Mouse (Mus musculus) layer of hippocampus, adult 9-11 months (tissue): ENCODE measurements around the gene Syt9.

ENCODE experiments used
- DNase-seq: peaks from one replicate; pipeline ENCODE4 v3.0.0; 2022

Gene Syt9

DNA sequence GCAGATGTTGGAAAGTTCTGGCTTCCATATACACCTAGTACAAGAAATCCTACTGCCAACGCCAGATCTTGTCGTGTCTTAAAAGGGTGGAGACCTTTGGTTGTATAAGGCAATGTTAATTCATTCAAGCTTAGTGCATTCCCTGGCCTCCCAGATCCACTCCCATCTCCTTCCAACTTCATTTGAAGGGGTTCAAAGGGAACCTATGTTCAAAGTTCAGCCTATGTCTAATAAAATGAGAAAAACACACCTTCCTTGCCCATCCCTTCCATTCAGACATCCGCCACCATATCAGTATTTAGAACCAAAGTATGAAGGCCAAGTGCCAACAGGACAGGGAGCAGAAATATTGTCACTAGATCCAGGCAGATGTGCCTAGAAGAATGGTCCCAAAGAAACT is 177.3 kb downstream of the Syt9 start:
- DNase-seq, result no peak

DNA sequence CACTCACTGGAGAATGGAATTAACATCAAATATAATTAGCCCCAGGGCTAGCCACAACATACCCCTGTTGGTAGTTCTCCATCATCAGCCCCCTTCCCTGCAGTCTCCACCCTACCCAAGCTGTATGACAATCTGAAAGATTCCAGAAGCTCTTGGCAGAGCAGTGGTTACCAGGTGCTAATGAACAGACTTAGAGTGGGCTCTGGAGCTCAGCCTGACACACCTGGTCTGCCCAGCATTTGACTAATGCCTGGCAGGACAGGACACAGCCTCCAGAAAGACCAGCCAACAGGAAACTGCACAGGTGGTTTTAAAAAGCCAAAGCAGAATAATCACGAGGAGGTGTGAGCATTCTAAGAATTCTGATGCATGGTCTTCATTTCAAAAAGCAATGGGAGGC is 182.9 kb downstream of the Syt9 start:
- DNase-seq, result no peak

DNA sequence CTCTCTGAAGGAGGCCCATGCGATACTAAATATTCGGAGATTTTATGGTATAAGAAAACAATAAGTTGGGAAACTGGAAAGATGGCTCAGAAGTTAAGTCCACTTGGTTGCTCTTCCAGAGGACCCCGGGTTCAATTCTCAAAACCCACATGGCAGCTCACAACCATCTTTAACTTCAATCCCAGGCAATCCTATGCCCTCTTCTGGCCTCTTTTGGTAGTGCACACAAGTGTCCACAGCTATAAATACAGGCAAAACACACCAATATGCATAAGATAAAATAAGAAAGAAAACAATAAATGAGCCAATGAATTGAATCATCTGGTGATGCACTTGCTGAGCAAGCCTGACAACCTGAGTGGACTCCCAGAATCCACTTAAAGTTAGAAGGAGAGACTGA is 185.4 kb downstream of the Syt9 start:
- no peak for DNase-seq

DNA sequence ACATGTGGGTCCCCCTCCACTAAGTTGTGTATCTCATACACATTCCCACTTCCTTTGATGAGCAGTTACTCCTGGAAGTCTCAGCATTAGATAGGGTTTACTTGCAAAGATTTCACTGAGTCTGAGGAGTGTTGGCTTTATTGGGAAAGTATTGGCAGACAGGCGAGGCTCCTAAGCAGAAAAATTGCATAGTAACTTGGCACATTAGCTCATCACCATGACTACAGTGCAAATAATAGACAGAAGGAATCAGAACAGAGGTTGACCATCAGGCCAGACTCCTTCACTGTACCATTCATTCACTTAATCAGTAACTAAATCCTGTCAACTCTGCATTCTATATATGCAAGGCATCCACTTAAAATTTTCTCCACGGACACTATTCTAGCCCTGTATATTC is 190.1 kb downstream of the Syt9 start:
- no peak for DNase-seq

DNA sequence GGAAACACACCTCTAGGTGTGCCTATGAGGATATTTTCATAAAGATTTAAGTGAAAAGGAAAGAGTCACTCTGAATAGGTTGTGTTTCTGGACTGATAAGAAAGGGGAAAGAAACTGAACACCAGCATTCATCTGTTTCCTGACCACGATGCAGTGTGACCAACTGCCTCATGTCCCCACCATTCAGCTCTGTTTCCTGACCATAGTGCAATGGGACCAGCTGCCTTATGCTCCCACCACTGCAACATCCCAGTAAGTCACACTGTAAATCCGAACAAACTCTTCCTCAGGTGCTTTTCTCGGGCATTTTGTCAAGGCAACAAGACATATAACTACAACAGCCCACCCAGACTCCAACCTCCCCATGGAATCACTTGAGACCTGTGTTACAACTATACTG is 191.1 kb downstream of the Syt9 start:
- no peak for DNase-seq

DNA sequence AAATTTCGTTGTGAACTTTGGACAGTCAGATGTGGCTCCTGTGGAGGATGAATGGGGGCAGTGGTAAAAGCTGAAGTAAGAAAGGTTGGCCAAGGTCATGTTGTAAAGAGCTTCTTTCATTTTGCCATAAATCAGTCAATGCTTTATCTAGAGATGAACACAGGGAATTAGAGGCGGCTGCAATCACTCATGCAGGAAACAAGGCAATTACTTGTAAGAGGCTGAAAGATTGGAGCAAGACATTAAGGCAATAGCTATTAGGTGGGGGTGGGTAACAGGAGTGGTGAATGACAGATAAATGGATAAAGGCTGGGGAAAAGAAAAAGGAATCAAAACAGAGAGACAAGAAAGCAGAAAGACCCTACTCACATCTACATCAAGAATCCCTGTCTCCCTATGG is 193.2 kb downstream of the Syt9 start:
- no peak for DNase-seq

DNA sequence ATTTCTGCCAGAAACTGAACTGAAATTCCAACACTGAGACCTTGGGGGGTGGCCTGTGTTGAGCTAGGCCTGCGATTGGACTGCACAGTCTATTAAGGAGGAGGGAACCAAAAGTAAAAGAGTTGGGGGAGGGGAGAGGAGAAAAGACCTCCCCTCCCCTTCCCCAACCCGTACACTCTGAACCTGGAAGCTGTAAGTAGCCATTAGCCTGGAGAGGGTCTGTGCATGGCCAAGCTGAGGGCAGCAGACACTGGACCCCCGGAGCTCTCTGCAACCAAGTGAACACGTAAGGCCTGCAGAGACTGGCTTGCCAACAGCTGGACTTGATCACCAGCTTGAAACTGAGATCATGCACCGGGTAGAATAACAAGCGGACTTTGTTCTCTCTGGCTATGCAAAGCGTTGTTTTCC is 196.7 kb downstream of the Syt9 start, which contains the start of gene Olfml1:
Olfml1 (plus strand) TSS at position 186 of the 411 bp plus-strand sequence.
- DNase-seq, result peak; percentile 57

DNA sequence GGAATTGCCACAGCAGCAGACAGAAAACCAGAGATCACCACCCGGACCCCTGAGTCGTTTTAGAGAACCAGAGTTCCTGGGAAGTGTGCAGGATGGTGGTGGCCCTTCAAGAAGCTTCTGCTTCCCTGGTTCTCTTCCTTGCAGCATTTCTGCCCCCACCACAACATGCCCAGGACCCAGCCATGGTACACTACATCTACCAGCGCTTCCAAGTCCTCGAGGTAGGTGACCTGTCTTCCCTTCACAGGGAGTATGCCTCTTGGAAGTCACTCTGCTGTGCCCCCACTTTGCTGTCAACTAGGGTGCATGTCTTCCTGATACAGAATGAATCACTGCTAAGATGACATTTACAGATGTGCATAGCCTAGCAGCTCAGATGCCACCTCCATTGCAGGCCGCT is 197.1 kb downstream of the Syt9 start:
- no peak for DNase-seq

DNA sequence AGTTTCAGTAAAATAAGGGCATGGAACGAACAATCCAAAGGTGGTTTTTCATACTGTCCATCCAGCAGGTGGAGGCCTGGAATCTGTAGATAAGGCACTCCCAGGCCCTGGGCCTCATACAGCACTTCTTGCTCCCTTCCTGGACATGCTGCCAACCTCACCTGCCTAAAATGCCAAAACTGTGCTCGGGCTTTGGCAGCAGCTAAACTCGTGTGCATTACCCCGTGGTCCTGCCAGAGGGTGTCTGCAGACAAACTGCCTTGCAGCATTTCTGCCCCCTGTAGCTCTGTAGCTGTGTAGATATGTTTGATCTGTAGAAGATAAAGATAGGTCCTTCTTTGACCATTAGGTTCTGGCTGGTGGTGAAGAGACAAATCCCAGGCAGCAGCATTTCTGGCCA is 198.4 kb downstream of the Syt9 start:
- DNase-seq, result no peak

DNA sequence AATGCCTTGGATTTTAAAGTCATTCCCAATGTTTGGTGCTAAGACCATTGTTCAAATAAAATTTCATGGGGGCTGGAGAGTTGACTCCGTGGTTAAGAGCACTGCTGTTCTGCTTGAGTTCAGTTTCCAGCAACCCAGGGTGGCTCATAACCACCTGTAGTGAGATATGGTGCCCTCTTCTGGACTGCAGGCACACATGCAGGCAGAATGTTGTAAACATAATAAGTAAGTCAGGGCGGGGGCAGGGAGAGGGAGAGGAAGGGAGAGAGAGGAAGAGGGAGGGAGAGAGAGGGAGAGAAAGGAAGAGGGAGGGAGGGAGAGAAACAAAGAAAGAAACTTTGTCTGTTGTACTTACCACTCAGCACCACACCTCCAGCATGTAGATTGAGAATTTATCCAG is 203.3 kb downstream of the Syt9 start:
- no peak for DNase-seq

DNA sequence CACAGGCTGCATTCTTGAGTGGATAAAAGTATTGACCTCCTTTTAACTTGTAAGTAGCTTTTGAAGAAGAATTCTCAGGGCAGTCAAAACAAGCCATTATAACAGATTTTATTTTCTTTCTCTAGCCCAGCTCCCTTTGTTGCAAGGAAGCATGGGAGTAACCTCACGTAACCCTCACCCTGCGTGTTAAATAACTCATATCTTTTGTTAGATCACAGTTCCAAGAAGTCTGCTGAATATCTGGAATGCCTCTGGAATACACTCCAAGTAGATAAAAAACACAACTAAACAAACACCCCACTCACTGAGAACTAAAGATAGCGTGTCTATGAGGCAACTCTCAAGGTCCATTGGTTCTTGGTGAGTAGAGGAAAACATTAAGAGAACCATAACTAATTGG is 203.7 kb downstream of the Syt9 start:
- no peak for DNase-seq

DNA sequence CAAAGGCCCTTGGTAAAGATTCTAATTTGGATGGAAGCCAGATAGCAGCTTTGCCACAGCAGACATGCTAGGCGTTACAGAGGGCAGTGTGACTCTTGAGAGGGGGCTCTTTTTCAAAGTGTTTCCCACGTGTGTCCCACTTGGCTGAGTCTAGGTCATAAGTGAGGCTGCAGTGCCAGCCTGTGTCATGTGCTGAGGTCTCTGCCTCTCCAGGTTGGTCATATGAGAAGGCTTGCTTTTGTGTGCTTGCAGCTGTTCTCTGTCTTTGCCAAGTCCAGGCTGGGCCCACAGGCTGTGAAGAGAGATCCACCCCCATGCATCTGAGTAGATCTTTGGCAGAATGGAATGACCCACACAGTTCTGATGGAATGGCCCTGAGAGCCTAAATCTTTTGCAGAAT is 222.1 kb downstream of the Syt9 start:
- DNase-seq, result peak; percentile 86

DNA sequence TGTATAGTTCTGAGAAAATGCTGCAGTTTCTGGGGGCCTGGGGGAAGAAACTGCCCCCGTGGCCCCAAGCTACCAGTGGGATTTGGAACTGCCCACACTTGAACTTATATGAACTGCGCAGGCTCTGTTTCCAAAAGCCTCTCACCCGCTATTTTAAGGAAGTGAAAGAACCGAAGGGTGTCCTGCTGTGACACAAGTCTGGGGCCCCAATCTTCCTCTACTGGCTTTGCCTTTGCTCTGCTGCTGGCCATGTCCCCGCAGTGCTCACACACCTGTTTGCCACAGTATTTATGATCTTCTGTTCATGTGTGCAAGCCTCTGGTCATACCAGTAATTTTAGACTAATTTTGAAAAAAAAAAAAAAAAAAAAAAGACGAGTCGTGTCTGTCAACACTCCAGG is 223.4 kb downstream of the Syt9 start:
- peak; percentile 18 for DNase-seq

DNA sequence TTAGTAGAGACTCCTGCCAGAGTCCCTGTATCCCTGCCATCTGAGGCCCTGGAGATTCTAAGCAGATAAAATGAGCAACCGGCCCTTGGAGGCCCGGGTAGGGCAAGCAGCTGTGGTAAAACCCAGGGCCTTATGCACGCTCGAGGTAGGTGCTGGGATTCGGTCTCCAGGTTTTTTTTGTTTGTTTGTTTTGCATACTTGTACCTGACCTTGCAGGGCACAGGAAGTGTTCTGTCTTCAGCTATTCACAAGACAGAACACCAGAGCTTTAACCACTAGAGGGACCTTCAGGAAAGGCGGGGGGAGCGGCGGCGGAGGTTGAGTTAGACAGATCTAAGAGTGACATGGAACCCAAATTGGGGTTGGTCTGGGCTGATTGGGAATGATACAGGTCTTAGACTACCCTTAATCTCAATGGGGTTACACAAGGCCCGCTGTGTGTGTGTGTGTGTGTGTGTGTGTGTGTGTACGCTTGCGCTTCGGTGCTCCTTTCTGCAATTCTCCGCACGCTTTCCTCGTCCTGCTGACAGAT is 223.9 kb downstream of the Syt9 start:
- peak; percentile 23 for DNase-seq

DNA sequence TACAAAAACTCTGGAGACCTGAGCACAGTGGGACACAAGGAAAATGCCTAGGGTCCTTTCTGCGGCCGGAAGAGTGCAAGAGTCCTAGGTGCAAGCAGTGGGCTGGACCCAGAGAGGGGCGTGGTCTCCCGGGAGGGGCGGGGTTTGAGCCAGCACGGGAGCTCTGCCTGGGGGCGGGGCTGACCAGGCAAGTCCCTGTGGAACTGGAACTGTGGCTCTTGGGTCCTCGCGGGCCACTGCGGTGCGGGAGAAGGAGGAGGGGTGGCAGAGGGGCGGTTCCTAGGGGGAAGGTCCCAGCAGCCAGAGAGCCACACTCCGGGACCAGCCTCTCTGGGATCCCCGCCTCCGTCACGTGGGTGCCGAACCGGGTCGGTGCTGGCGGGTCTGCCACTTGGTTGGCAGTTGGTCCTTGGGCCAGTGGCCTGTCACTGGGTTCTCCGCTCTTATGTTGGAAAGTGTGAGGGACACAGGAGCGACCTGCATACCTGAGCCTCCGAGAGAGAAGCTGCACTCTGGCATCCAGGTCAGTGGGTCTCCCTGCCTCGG is 224.4 kb downstream of the Syt9 start, which contains the start of gene Ppfibp2:
Ppfibp2 (plus strand) TSS at position 351 of the 546 bp plus-strand sequence.
- peak; percentile 93 for DNase-seq

DNA sequence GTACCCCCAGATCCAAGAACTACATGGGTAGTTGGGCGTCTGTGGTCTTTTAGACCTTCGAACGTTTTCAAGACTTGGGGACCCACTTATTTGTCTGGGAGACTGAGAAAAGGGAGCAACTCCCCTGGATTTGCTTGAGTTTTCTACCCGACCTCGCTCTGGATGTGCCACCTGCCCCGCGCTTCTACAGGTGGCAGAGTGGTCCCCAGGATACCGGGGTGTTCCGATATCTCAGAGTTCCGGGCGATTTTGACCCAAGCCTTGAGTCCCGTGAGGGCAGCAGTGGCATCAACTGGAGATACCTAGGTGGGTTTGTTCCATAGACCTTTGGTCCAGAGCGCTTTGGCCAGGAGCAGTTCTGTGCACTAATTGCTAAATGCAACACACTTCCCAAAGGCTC is 224.9 kb downstream of the Syt9 start:
- no peak for DNase-seq

DNA sequence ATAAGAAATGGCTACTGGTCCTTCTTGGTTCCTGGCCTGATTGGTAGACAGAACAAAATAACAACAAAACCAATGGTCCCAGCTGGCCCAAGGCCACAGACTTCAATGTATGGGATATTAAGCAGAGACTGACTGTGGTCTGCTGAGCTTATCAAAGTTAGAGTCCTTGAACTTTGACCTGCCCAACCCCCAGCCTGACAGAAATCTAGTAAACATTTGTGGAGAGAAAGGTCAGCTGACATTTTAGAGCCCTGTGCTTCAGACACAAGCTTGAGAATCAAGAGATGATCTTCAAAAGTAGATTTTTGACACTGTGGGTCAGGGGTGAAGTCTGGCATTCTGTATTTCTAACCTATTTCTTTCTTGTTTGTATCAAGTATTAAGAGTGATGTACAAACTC is 226.2 kb downstream of the Syt9 start:
- DNase-seq, result no peak

DNA sequence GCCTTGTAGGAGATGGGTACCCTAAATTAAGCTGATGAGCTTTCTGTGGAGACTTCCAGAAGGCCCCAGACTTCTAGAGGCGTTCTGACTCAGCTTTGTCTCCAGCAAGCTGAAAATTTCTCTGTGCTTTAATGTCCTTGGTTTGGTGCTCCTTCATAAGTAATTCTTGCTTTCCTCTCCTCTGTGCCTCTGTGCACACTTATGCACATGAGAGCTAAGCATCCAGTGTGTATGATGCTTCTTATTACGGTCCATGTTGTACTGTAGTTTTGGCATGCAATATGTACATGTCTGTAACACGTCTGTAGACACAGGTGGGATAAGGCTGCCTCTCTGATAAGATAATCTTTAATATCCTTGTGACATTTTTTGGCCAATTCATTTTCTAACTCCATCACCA is 227.4 kb downstream of the Syt9 start:
- no peak for DNase-seq
